Mouse (Mus musculus): ENCODE measurements around the gene Dapk1. TPM values are rescaled to one million over a fixed set of nuclear protein-coding genes. Genes with fewer than 3 reads are reported as not detected.
A peak's percentile ranks its signal among the peaks of the same experiment; 100 is the strongest.

The Dapk1 gene
- total RNA-seq, 2 experiments from 2014 or later = 149 to 154 TPM

GRCm38 (mm10) chr13:60654017-60654565 lies 52.3 kb downstream of the Dapk1 start:
- no peak for DNase-seq (ENCODE audit: low spot score in 2 of 2)
- Histone ChIP-seq H3K27ac (peak overlapping the region; percentile 36), H3K4me3 (no peak overlapping the region)
- TF ChIP-seq CTCF (conservative IDR thresholded peaks at IDR 0.05) = peak; percentile 45

GRCm38 (mm10) chr13:60655246-60655645 lies 53.5 kb downstream of the Dapk1 start:
- no peak for DNase-seq (ENCODE audit: low spot score in 2 of 2)
- no peak for TF ChIP-seq CTCF (conservative IDR thresholded peaks at IDR 0.05)
- H3K27ac ChIP-seq = no peak overlapping the region
- no peak overlapping the region for H3K4me3 ChIP-seq

GRCm38 (mm10) chr13:60659600-60659999 lies 57.9 kb downstream of the Dapk1 start:
- H3K27ac ChIP-seq = peak overlapping the region; percentile 72; the same call in 1 of the 2 replicates
- no peak for DNase-seq (ENCODE audit: low spot score in 2 of 2)
- no peak for TF ChIP-seq CTCF (conservative IDR thresholded peaks at IDR 0.05)
- no peak overlapping the region for H3K4me3 ChIP-seq

GRCm38 (mm10) chr13:60660056-60660455 lies 58.3 kb downstream of the Dapk1 start:
- H3K4me3 ChIP-seq = no peak overlapping the region
- no peak for DNase-seq (ENCODE audit: low spot score in 2 of 2)
- peak overlapping the region; percentile 72 for H3K27ac ChIP-seq
- no peak for TF ChIP-seq CTCF (conservative IDR thresholded peaks at IDR 0.05)

GRCm38 (mm10) chr13:60660711-60661261 lies 59.0 kb downstream of the Dapk1 start:
- DNase-seq (ENCODE audit: low spot score in 2 of 2) = no peak
- Histone ChIP-seq H3K4me3 (no peak overlapping the region), H3K27ac (peak overlapping the region; percentile 72)
- no peak for TF ChIP-seq CTCF (conservative IDR thresholded peaks at IDR 0.05)

- no peak overlapping the region for H3K4me3 ChIP-seq
- no peak for TF ChIP-seq CTCF (conservative IDR thresholded peaks at IDR 0.05)
- H3K27ac ChIP-seq = peak overlapping the region; percentile 82
- DNase-seq (ENCODE audit: low spot score in 2 of 2) = no peak
Measured at GRCm38 (mm10) chr13:60662493-60663177, 60.9 kb downstream of the Dapk1 start.

GRCm38 (mm10) chr13:60664058-60664457 lies 62.3 kb downstream of the Dapk1 start:
- no peak for TF ChIP-seq CTCF (conservative IDR thresholded peaks at IDR 0.05)
- peak overlapping the region; percentile 82; the same call in 1 of the 2 replicates for H3K27ac ChIP-seq
- DNase-seq (ENCODE audit: low spot score in 2 of 2) = no peak
- H3K4me3 ChIP-seq = no peak overlapping the region

- DNase-seq (ENCODE audit: low spot score in 2 of 2) = no peak
- Histone ChIP-seq H3K4me3 (no peak overlapping the region), H3K27ac (no peak overlapping the region; the same call in 1 of the 2 replicates)
- TF ChIP-seq CTCF (conservative IDR thresholded peaks at IDR 0.05) = no peak
Measured at GRCm38 (mm10) chr13:60664816-60665215, 63.1 kb downstream of the Dapk1 start.

GRCm38 (mm10) chr13:60665402-60665801 lies 63.7 kb downstream of the Dapk1 start:
- Histone ChIP-seq H3K4me3 (no peak overlapping the region), H3K27ac (no peak overlapping the region)
- no peak for DNase-seq (ENCODE audit: low spot score in 2 of 2)
- peak; percentile 26; the same call in 1 of the 2 replicates for TF ChIP-seq CTCF (conservative IDR thresholded peaks at IDR 0.05)

GRCm38 (mm10) chr13:60668036-60668435 lies 66.3 kb downstream of the Dapk1 start:
- no peak for TF ChIP-seq CTCF (conservative IDR thresholded peaks at IDR 0.05)
- H3K4me3 ChIP-seq = no peak overlapping the region
- no peak for DNase-seq (ENCODE audit: low spot score in 2 of 2)
- peak overlapping the region; percentile 72 for H3K27ac ChIP-seq

GRCm38 (mm10) chr13:60670605-60671004 lies 68.9 kb downstream of the Dapk1 start:
- no peak for TF ChIP-seq CTCF (conservative IDR thresholded peaks at IDR 0.05)
- Histone ChIP-seq H3K4me3 (no peak overlapping the region), H3K27ac (peak overlapping the region; percentile 58; the same call in 1 of the 2 replicates)
- DNase-seq (ENCODE audit: low spot score in 2 of 2) = no peak

- no peak for TF ChIP-seq CTCF (conservative IDR thresholded peaks at IDR 0.05)
- H3K27ac ChIP-seq = peak overlapping the region; percentile 58; the same call in 1 of the 2 replicates
- no peak for DNase-seq (ENCODE audit: low spot score in 2 of 2)
Measured at GRCm38 (mm10) chr13:60671235-60671634, 69.5 kb downstream of the Dapk1 start.

GRCm38 (mm10) chr13:60672287-60672686 lies 70.5 kb downstream of the Dapk1 start:
- no peak for TF ChIP-seq CTCF (conservative IDR thresholded peaks at IDR 0.05)
- H3K27ac ChIP-seq = peak overlapping the region; percentile 58; the same call in 1 of the 2 replicates
- no peak overlapping the region for H3K4me3 ChIP-seq
- DNase-seq (ENCODE audit: low spot score in 2 of 2) = no peak

More at GRCm38 (mm10) chr13:60671235-60671634, 69.5 kb downstream of the Dapk1 start:
- no peak overlapping the region for H3K4me3 ChIP-seq

All from layer of hippocampus, adult 2 months (tissue).